Mouse (Mus musculus) T-helper 17 cell (primary cell): ENCODE data around the gene Selenom.

ENCODE experiments used
- in situ Hi-C, 2 experiments: fragments of 300-600 bp; cut with MboI, MseI; formaldehyde crosslinking; loops; 1 replicate in 1 of 2; 2 replicates in 1 of 2; pipeline ENCODE4 v1.15.1; 2025; ENCODE audit warnings: high pct_unique_total_duplicates in 2 of 2

Selenom gene

GRCm38 (mm10) chr11:3528208-3528607 is 13.7 kb downstream of the Selenom start:
- in situ Hi-C loops: no loop called here

- in situ Hi-C loops: no loop called here
These were observed 15.2 kb downstream of the Selenom start for GRCm38 (mm10) chr11:3529476-3530252.

GRCm38 (mm10) chr11:3530731-3531130 is 16.2 kb downstream of the Selenom start:
- in situ Hi-C loops: no loop called here

- in situ Hi-C loops: no loop called here
These were observed 17.1 kb downstream of the Selenom start for GRCm38 (mm10) chr11:3531634-3532033.

- in situ Hi-C loops: no loop called here
These were observed 17.8 kb downstream of the Selenom start for GRCm38 (mm10) chr11:3532101-3532931.

GRCm38 (mm10) chr11:3533406-3533932 is 19.0 kb downstream of the Selenom start:
- in situ Hi-C loops: no loop called here

- in situ Hi-C loops: no loop called here
These were observed 20.5 kb downstream of the Selenom start for GRCm38 (mm10) chr11:3534956-3535355.

GRCm38 (mm10) chr11:3535406-3535986 is 21.0 kb downstream of the Selenom start:
- in situ Hi-C loops: no loop called here

- in situ Hi-C loops: no loop called here
These were observed 21.6 kb downstream of the Selenom start for GRCm38 (mm10) chr11:3536082-3536481.

GRCm38 (mm10) chr11:3536745-3537333 is 22.4 kb downstream of the Selenom start:
- in situ Hi-C loops: no loop called here

GRCm38 (mm10) chr11:3537711-3538110 is 23.2 kb downstream of the Selenom start:
- in situ Hi-C loops: no loop called here

- in situ Hi-C loops: no loop called here
These were observed 23.9 kb downstream of the Selenom start for GRCm38 (mm10) chr11:3538341-3538740.

- in situ Hi-C loops: no loop called here
These were observed 24.8 kb downstream of the Selenom start for GRCm38 (mm10) chr11:3539111-3539825.

GRCm38 (mm10) chr11:3539826-3540196 is 25.3 kb downstream of the Selenom start:
- in situ Hi-C loops: no loop called here

GRCm38 (mm10) chr11:3540451-3541085 is 26.1 kb downstream of the Selenom start, which contains the start of gene Smtn:
Gene Smtn, minus strand, starts transcription at chr11:3540612.
- in situ Hi-C loops: no loop called here

- in situ Hi-C loops: no loop called here
These were observed 27.4 kb downstream of the Selenom start for GRCm38 (mm10) chr11:3541932-3542331.

- in situ Hi-C loops: no loop called here
These were observed 28.5 kb downstream of the Selenom start for GRCm38 (mm10) chr11:3543001-3543400.

- in situ Hi-C loops: no loop called here
These were observed 29.9 kb downstream of the Selenom start for GRCm38 (mm10) chr11:3544409-3544808.

- in situ Hi-C loops: no loop called here
These were observed 31.2 kb downstream of the Selenom start for GRCm38 (mm10) chr11:3545531-3546241.

- in situ Hi-C loops: no loop called here
These were observed 31.7 kb downstream of the Selenom start for GRCm38 (mm10) chr11:3546242-3546562.
